ENCODE assay signal across 23 mouse cellular contexts in genomic region chr7:96635830-96636440, GRCm38 (mm10).
DNase-seq lines count a peak whose midpoint lies in the region; ATAC-seq and TF ChIP-seq lines count a peak whose summit lies in the region.
"Had no signal": no experiment of that assay in that cellular context is flagged by ENCODE, and none has a peak within 500 bp of the region (broad histone marks: within the 10 kb centered on the region; RNA-seq: fewer than 3 reads in every experiment).

No protein-coding gene starts in this region.

- H3K27ac ChIP-seq in forebrain, embryonic 15.5 days (replicated peaks): 0 out of 2 replicates have a peak overlapping the region, but pooled peaks have one; percentile 9
- H3K27ac ChIP-seq in forebrain, embryonic 10.5 days: no peak overlapping the region
- no peak overlapping the region; the same call in 1 of the 2 replicates for H3K27ac ChIP-seq in kidney, embryonic 14.5 days (ENCODE audit: low read depth, low read length)
- no peak overlapping the region for H3K27ac ChIP-seq in kidney, postnatal 0 days
- H3K27ac ChIP-seq in limb, embryonic 10.5 days: peak overlapping the region; percentile 19; the same call in 1 of the 2 replicates
- H3K27ac ChIP-seq: heart, adult 2 months; heart, embryonic 10.5 days; heart, embryonic 13.5 days; hindbrain, embryonic 12.5 days; hindbrain, embryonic 15.5 days had no signal

- TF ChIP-seq CTCF in kidney, postnatal 0 days (IDR thresholded peaks at IDR 0.05; ENCODE audit: low read depth): no peak

- no peaks in the 10 kb centered on the region for H3K9me3 ChIP-seq in forebrain, embryonic 15.5 days
- peaks cover 5% of the 10 kb centered on the region; the same call in 1 of the 2 replicates for H3K9me3 ChIP-seq in forebrain, embryonic 10.5 days
- H3K9me3 ChIP-seq in kidney, embryonic 14.5 days (ENCODE audit: control insufficient read depth, low read length): no peaks in the 10 kb centered on the region
- no peaks in the 10 kb centered on the region for H3K9me3 ChIP-seq in kidney, postnatal 0 days (replicated peaks; ENCODE audit: low read length)
- no peaks in the 10 kb centered on the region for H3K9me3 ChIP-seq in limb, embryonic 10.5 days (replicated peaks)
- H3K9me3 ChIP-seq: heart, embryonic 10.5 days; hindbrain, embryonic 12.5 days; hindbrain, embryonic 15.5 days had no signal

- H3K36me3 ChIP-seq in forebrain, embryonic 15.5 days: no peaks in the 10 kb centered on the region
- H3K36me3 ChIP-seq in forebrain, embryonic 10.5 days (replicated peaks): 0 out of 2 replicates have a peak, but pooled peaks cover 7% of the 10 kb centered on the region
- H3K36me3 ChIP-seq in kidney, embryonic 14.5 days (ENCODE audit: control insufficient read depth, insufficient read depth, low read length): no peaks in the 10 kb centered on the region
- H3K36me3 ChIP-seq in kidney, postnatal 0 days (ENCODE audit: insufficient read depth, low read length): no peaks in the 10 kb centered on the region
- H3K36me3 ChIP-seq in limb, embryonic 10.5 days: peaks cover 12% of the 10 kb centered on the region; the same call in 1 of the 2 replicates
- H3K36me3 ChIP-seq: G1E; heart, embryonic 10.5 days; heart, embryonic 13.5 days; hindbrain, embryonic 12.5 days; hindbrain, embryonic 15.5 days had no signal

- no peak overlapping the region for H3K4me3 ChIP-seq in forebrain, embryonic 15.5 days
- H3K4me3 ChIP-seq in forebrain, embryonic 10.5 days: no peak overlapping the region
- no peak overlapping the region for H3K4me3 ChIP-seq in kidney, embryonic 14.5 days (ENCODE audit: low read length)
- H3K4me3 ChIP-seq in kidney, postnatal 0 days (replicated peaks; ENCODE audit: low read depth, low read length): no peak overlapping the region
- no peak overlapping the region for H3K4me3 ChIP-seq in limb, embryonic 10.5 days
- H3K4me3 ChIP-seq: heart, adult 2 months; heart, embryonic 10.5 days; heart, embryonic 13.5 days; hindbrain, embryonic 12.5 days; hindbrain, embryonic 15.5 days had no signal

- no peaks in the 10 kb centered on the region for H3K27me3 ChIP-seq in forebrain, embryonic 15.5 days
- H3K27me3 ChIP-seq in forebrain, embryonic 10.5 days (ENCODE audit: poor library complexity, severe bottlenecking): peaks cover 63% of the 10 kb centered on the region
- H3K27me3 ChIP-seq in kidney, embryonic 14.5 days (ENCODE audit: control insufficient read depth, insufficient read depth, low read length): no peaks in the 10 kb centered on the region
- H3K27me3 ChIP-seq in kidney, postnatal 0 days (ENCODE audit: insufficient read depth, low read length): no peaks in the 10 kb centered on the region
- H3K27me3 ChIP-seq in limb, embryonic 10.5 days (ENCODE audit: low read depth, poor library complexity, severe bottlenecking): peaks cover 13% of the 10 kb centered on the region; the same call in 1 of the 2 replicates
- H3K27me3 ChIP-seq: CH12.LX; hindbrain, embryonic 12.5 days; hindbrain, embryonic 15.5 days; Patski had no signal

- peaks cover 12% of the 10 kb centered on the region for H3K4me1 ChIP-seq in forebrain, embryonic 15.5 days
- peaks cover 14% of the 10 kb centered on the region for H3K4me1 ChIP-seq in forebrain, embryonic 10.5 days
- 0 out of 2 replicates have a peak, but pooled peaks cover 14% of the 10 kb centered on the region for H3K4me1 ChIP-seq in kidney, embryonic 14.5 days (ENCODE audit: control insufficient read depth, insufficient read depth, low read length)
- no peaks in the 10 kb centered on the region for H3K4me1 ChIP-seq in kidney, postnatal 0 days (replicated peaks; ENCODE audit: insufficient read depth, low read length)
- peaks cover 18% of the 10 kb centered on the region for H3K4me1 ChIP-seq in limb, embryonic 10.5 days
- H3K4me1 ChIP-seq: hindbrain, embryonic 12.5 days; hindbrain, embryonic 15.5 days had no signal

- no peak overlapping the region for H3K4me2 ChIP-seq in forebrain, embryonic 15.5 days (replicated peaks)
- H3K4me2 ChIP-seq in kidney, embryonic 14.5 days (replicated peaks; ENCODE audit: low read depth, low read length): no peak overlapping the region
- no peak overlapping the region for H3K4me2 ChIP-seq in kidney, postnatal 0 days (ENCODE audit: low read length)
- H3K4me2 ChIP-seq: heart, embryonic 13.5 days; hindbrain, embryonic 12.5 days; hindbrain, embryonic 15.5 days had no signal

- H3K9ac ChIP-seq in forebrain, embryonic 15.5 days (replicated peaks): no peak overlapping the region
- no peak overlapping the region for H3K9ac ChIP-seq in kidney, embryonic 14.5 days (ENCODE audit: low read depth, low read length)
- H3K9ac ChIP-seq in kidney, postnatal 0 days (ENCODE audit: low read depth, low read length): no peak overlapping the region
- H3K9ac ChIP-seq: heart, embryonic 13.5 days; hindbrain, embryonic 12.5 days; hindbrain, embryonic 15.5 days had no signal

- no peak for DNase-seq in forebrain, embryonic 10.5 days (ENCODE audit: extremely low spot score, low spot score)
- no peak for DNase-seq in kidney, postnatal 25 days
- peak; percentile 88 for DNase-seq in kidney, postnatal 0 days (ENCODE audit: low spot score)
- no peak for DNase-seq in kidney, postnatal 10 days
- no peak for DNase-seq in limb, embryonic 10.5 days (ENCODE audit: low spot score)
- no peak for DNase-seq in cerebellum, adult 9-11 months
- DNase-seq: adrenal gland, postnatal 10 days; adrenal gland, postnatal 36 days; B cell, adult 2 months; cerebellum, adult 18-20 months; cerebellum, adult 9-10 months; cerebellum, postnatal 25 days; gastrocnemius, postnatal 25 days; heart, adult 2 months had no signal

- WGBS in forebrain, embryonic 15.5 days: 57% methylated on average over 7 of the region's 7 CpGs
- 68% methylated on average over 7 of the region's 7 CpGs for WGBS in forebrain, embryonic 10.5 days
- 12% methylated on average over 7 of the region's 7 CpGs for WGBS in kidney, embryonic 14.5 days
- 20% methylated on average over 7 of the region's 7 CpGs for WGBS in kidney, postnatal 0 days
- WGBS in limb, embryonic 10.5 days: 51% methylated on average over 7 of the region's 7 CpGs

- ATAC-seq in forebrain, embryonic 15.5 days (replicated peaks): no peak
- peak; percentile 88 for ATAC-seq in kidney, embryonic 14.5 days (ENCODE audit: low FRiP score, low TSS enrichment)
- peak; percentile 81 for ATAC-seq in kidney, postnatal 0 days (replicated peaks; ENCODE audit: low FRiP score, low read depth)
- ATAC-seq: Patski had no signal

Comparison
In these comparisons a context has a peak if more than half of its experiments do, and no peak if none do; other contexts are left out.
1. H3K27ac ChIP-seq: peak in forebrain, embryonic 15.5 days (single experiment) and limb, embryonic 10.5 days (single experiment); none in forebrain, embryonic 10.5 days (single experiment), kidney, embryonic 14.5 days (single experiment) and kidney, postnatal 0 days (single experiment).